Mouse (Mus musculus): ENCODE measurements around the gene Ccdc33.

Gene Ccdc33

DNA sequence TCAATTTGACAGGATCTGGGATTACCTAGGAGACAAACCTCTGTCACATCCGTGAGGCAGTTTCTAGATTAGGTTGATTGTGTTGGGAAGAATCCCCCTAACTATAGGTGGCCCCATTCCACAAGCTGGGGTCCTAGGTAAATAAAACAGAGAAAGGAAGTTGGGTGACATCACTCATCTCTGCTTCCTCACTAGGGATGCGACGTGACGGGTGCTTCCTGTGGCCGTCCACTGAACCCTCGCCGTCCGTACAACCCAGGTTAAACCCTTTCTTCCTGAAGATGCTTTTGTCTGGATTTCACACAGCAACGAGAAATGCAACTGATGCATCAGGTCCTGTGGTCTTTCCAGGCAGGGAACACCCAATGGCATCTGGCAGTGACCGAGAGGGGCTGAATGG is 71.6 kb downstream of the Ccdc33 start:
- DNase-seq (ENCODE audit: low spot score), result no peak

DNA sequence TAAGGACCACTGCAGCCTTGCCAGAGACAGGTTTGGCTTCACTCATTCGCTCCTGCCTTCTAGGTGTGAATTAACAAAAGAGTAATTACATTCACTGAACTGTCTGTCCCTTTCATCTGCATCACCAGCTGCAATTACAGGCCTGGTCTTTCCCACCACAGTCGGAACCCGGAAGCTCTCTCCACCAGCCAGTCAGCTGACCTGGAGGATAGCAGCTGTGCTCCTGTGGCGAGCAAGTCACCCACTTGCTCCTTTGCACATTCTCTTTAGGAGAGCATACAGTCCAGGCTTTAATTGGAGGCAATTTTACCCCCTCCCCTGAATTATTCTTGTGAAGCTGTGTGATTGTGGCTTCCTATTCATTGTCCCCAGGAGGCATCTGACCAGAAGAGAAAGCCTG is 73.0 kb downstream of the Ccdc33 start:
- no peak for DNase-seq (ENCODE audit: low spot score)

DNA sequence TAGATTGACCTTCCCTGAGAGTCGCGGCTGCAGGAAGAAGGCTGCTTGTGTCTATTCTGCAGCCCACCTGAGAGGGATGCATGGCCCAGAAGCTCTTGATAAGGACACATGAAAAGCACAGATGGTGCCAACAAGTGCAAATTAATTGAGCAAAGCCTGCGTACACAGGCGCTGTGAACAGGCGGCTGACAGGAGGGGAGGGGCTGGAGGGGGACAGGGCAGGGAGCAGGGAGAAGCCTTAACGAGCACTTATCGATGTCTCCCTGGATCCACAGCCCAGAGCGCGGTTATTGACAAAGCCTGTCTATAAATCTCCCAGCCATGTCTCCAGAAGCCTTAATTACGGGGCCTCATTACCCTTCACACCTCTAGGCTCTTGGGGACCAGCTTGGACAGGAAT is 73.8 kb downstream of the Ccdc33 start:
- no peak for DNase-seq (ENCODE audit: low spot score)

DNA sequence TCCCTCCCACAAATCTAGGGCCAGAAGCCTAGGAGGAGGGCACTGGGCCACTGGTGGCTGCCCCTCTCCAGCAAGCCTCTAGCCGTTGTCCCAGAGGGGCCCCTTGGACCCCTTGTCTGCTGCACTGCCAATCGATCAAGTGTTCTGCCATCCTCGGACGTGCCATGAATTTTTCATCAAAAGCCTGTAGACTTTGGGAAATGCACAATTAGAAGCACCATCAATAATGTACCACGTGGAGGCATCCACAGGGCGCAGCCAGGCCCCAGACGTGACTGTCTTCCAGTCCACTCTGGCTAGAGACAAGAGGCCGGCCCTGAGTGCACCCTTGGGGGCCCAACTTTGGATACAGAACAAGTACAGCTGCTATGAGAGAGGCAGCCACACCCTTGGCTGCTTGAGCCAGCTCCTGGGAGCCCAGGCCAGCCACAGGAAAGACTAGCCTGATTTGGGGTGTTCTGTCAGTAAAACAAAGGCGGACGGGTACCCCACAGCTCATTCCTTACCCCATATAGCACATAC is 75.1 kb downstream of the Ccdc33 start:
- no peak for DNase-seq (ENCODE audit: low spot score)

DNA sequence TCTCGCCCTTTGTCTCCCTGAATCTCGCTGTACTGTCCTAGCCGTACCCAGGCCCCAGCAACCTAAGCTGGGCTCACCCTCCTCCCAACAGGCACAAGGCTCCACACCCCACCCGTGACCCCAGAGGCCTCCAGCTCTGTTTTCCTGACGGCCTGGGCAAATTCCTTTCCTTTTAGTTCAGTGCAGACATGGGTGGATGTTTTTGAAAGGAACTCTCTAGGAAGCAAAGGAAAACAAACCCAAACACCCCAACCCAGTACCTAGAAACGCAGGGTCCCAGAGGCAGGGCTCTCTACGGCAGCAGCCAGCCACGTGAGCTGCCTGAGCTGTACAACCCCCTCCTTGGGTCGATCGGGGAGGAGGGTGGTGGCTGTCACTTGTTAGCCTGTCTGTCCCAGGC is 76.2 kb downstream of the Ccdc33 start:
- DNase-seq (ENCODE audit: low spot score), result no peak

DNA sequence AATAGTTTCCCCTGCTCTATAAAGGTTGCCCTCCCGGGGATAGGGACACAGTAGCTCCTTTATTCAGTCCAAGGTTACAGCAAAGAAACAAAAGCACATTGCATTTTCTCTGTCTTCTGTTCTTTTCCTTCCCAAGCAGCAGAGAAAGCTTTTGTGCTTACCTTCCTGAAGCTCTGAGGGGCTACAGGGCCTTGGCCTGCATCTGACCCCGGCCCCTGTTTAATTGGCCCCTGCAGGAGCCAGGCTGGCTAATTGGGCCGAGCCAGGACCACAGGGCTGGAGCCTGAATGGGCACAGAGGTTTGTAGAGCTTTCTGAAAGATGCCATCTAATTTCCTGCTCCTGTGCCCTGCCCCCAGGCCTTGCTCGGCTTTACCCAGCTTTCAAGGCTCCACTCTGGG is 77.6 kb downstream of the Ccdc33 start:
- no peak for DNase-seq (ENCODE audit: low spot score)

DNA sequence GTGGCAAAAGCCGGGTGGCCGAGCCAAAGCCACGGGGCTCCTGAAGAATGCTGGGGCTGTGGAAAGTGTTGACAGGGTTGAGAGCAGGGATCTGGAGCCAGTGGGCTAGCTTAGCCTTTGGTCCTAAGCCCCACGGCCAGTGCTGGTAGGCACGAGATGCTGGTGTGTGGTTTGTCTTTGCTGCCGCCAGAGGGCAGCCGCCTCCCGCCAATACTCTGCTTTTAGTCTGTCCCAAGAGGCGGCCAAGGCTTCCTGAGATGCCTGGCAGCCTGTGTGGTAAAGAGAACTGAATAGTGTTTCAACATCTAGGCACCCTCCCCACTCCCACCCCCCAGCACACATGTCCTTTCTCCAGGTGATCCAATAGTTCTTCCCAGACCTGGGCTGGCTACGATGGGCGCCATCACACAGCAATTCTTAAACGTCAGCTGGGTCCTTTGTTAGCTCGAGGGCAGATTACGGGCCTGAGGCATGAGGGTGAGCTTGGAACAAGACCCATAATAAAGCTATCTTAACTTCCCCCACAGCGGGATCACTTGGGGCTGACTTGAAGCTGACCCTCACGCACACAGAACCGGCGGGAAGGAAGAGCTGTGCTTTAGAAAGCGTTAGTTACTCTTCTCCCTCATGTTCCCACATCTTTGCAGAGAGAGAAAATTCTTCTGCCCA is 80.0 kb downstream of the Ccdc33 start:
- peak; percentile 56 for DNase-seq (ENCODE audit: low spot score)

DNA sequence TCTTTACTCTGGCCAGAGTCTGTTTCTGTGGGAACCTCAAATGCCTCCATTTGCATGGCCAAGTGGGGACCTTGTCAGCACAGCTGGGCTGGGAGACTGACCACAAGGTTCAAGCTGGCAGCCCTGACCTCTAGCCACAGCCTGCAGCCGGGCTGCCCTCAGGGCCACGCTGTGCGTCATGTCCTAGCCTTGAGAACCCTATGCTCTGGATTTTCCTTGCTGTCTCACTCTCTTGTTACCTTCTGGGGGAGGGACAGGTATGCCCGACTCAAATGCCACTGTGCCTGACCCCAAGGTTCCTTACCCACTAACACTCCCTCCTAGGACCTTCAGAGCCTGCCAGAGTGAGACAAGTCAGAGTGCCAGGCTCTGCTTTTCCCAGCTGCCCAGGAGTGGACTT is 81.7 kb downstream of the Ccdc33 start:
- peak; percentile 81 for DNase-seq (ENCODE audit: low spot score)

DNA sequence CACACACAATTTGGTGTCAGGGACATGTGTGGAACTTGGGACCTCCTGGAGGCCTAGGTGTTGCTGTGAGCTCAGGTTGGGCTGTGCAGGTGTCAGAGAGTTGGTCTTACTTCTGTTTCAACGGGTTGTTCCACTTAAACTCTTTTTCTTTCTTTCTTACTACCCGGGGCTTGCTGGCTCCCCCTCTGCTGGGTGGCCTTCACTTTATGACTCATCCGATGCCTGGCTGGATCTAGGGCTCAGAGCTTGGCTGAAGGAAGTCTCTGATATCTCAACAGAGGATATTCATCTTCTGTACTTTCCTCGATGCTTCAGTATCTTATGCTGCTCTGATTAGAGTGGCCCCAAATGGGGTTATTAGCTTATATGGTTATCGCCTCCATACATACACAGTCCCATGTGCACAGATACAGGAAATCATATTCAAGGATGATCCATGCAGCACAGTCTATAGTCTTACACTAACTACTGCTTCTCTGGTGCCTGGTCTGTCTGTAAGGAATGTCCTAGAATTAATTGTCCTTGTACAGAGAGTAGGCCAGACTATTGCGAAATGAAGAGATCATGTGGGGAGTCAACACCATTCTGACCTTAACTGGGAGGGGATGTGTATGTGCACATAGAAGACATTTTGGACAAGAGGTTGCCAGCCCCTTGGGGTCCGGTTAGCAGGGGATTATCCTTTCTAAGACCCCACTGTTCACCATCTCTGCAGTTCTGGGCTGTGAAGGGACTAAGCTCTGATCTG is 82.5 kb downstream of the Ccdc33 start:
- DNase-seq (ENCODE audit: low spot score), result peak; percentile 74

DNA sequence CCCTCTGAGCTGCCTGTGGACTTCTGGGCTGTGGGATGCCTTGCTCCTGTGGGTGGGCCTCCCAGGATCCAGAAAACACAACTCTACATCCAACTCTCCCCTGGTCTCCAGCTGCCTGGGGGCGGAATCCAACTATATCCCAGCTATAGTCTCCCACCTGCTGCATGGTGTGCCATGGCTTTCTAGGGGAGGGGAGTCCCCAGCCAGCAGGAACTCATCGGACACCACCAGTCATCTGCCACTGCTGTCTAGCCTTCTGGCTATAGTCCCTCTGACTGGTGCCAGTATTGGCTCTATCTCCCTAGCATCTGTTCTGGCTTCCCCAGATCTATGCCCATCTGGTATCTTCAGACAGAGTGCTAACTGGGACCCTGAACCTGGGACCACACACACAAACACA is 83.1 kb downstream of the Ccdc33 start:
- no peak for DNase-seq (ENCODE audit: low spot score)

DNA sequence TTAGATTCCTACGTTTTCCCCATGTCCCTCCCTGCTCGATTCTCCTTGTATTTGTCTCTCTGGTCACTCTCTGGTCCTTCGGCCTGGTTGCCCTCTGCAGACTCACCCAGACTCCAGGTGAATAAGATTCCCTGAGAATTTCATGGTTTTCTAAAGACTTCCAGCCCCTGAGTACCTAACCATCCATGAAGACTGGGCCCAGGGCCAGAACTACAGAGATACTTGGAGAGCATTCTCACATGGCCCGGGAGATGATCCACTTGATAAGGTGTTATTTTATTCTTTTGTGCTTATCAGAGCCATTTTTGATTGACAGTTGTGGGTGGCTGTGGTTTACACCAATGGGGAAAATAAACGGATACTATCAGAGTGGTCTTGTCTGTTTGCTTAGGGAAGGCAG is 86.7 kb downstream of the Ccdc33 start:
- no peak for DNase-seq (ENCODE audit: low spot score)

DNA sequence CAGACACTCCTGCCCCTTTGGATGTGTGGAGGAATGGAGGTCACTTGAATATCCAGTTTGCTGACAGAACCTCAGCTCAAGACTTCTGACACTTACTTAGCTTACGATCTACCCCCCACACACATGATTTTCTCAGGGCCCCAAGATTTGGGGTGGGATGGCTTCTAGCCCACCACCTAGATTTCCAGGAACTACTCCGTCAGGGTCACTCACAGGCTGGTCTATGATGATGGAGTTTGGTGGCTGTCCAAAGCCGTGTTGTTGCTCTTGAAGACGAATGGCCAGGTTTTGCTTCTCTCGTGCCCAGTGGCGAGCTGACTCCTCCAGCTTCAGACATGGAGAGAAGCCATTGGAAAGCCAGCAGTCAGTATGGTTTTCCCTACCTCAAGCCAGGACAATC is 89.0 kb downstream of the Ccdc33 start:
- no peak for DNase-seq (ENCODE audit: low spot score)

DNA sequence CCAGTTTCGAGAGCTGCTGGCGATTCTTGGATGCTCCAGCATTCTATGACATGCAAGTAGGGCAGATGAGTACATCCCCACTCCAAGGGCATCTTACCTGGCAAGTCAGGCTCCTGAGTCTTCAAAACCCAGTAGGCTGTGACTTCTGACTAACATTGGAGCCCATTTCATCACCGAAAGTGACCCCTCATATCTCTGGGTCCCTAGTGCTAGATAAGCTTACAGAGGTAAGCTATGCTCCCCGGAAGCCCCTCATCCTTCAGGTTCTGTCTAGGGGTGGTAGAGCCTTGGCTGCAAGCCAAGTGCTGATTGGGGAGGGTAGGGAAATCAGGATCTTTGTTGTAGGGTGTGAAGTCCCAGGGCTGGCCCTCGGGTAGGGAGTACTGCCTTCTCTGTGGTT is 89.8 kb downstream of the Ccdc33 start:
- no peak for DNase-seq (ENCODE audit: low spot score)

DNA sequence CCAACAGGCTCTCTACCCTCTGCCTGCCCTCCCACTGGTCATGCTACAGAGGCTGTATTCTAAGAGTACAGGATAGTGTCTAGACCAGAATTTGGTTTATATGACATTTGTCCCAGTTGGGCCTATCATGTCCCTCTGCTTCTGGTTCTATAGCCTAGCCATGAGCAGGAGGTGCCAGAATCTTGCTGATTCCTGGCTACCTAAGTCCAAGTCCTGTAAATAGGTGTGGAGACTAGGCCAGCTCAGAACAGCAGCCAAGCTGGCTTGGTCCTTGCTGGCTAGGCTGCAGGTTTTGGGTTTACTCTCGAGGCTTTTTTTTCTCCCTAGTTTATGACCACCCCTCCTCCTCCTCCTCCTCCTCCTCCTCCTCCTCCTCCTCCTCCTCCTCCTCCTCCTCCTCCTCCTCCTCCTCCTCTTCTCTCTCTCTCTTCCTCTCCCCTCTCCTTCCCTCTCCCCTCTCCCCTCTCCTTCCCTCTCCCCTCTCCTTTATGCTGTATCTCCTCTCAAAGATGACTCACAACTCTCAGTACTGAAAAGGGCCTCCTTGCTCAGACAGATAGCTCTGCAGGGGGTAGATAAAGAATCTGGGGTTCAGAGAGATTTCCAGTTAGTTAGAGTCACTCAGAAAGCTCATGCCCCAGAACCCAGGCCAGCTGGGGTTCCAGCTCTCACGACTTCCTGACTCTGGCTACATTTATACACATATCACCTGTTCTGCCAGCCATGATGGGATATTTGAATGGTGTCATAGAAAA is 91.0 kb downstream of the Ccdc33 start:
- no peak for DNase-seq (ENCODE audit: low spot score)

DNA sequence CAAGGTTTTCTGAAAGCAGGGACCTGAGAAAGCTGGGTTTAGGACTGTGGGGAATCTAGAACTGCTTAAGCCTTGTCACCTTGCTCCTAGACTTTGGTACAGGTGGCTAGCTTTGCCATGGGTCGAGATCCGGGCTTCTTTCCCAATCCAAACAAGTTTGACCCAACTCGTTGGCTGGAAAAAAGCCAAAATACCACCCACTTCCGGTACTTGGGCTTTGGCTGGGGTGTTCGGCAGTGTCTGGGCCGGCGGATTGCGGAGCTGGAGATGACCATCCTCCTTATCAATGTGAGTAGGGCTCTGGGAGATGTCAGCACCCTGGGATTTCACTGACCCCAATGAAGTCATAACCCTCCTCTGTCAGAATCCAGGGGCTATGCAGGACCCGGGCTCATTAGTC is 92.6 kb downstream of the Ccdc33 start:
- no peak for DNase-seq (ENCODE audit: low spot score)

DNA sequence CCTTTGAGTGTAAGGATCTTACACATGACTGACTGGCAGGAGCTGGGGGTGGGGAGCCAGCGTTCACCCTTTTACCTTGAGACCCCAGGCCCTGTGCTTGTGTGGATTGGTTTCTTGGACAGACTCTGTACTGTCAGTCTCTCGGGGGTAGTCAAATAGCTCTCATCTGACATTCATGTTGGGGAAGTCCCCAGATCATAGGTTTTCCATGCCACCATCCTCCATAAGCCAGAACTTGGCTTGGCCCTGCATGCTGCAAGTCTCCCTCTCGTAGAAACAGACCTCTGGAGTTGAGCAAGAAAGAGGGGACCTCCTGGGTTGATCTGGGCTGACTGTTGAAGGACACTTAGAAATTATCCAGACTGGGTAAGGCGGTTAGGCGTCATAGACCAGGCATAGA is 100.2 kb downstream of the Ccdc33 start:
- DNase-seq (ENCODE audit: low spot score), result no peak

DNA sequence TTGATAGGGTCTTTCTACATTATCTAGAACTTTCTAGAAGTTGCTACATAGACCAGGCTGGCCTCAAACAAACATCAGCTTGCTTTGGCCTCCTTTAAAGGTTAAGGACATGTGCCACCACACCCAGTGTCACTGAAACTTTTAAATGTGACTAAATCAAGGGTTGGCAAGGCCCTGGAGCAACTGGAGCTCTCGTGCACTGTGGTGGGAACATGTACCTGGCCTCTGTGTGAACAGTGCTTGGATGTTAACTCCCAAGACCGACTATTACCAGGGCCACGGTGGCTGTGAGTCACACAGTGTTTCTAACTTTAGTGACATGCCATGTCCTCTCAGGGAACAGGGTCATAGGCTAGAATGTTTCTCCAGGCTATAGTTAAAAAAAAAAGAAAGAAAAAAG is 101.7 kb downstream of the Ccdc33 start:
- DNase-seq (ENCODE audit: low spot score), result no peak

DNA sequence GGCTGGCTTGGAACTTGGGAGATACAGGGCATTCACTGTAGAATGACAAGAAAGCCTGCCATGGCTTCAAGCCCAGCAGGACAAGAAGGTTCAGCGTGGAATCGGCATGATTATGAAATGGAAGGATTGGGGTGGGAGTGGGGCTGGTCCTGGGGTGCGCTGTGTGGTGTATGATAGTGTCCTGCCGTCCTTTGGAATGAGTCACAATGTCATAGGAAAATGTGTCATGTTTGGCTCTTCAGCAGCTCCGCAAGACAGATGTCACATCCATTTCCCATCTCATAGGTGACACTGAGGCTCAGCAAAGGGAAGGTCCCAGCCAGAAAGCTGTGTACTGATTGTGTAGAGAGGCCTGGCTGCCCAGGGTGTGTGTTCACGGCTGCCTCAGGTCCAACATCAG is 102.8 kb downstream of the Ccdc33 start:
- no peak for DNase-seq (ENCODE audit: low spot score)

DNA sequence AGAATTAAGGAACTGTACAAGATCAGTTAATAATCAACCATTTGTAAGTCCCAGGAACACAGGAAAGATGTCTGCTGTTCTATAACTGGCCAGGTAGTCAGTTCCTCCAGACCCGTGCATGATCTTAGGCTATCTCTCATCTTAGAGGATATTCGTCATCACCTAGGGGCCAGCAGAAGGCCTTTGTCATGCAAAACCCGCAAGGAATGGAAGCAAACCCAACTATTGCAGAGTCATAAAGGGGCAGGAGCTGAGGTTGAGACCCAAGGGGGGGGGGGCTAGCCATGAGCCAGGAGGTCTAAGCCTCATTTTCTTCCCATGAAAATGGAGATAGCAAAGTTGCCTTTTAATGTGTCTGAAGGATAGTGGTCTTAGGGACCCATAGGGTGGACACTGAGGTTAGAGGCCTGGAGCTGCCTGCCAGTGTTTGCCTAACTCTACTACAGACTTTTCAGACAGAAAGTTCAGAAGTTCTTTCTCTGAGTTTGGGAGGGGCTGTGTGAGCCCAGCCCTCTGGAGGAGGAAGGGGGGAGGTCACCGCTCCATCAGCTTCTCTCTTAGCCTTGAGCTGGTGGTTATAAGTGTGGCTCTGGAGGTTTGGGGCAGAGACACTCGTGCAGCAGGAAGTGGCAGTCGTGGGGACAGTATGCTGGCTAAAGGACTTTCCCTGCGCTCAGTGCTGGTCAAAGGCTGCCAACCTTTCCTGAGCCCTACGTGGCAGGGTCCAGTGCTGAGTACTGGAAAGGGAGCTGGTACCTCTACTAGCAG is 104.0 kb downstream of the Ccdc33 start:
- peak; percentile 75 for DNase-seq (ENCODE audit: low spot score)

DNA sequence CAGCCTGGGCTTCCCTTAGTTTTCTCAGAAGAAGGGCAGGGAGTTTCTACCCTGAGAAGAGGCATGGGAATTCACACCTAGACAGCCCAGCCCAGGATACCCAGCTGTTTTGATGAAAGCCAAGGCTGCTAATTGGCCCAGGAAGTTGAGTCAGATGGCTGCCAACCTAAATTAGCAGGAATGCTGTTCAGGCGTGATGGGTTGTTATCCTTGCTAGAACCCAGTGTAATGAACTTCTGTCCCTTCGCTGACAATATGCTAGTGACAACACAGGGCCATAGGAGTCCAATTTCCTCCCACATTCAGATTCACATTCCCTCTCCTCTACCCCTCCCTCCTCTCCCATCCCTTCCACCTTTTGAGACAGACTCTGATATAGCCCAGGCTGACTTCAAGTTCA is 105.7 kb downstream of the Ccdc33 start:
- DNase-seq (ENCODE audit: low spot score), result no peak

DNA sequence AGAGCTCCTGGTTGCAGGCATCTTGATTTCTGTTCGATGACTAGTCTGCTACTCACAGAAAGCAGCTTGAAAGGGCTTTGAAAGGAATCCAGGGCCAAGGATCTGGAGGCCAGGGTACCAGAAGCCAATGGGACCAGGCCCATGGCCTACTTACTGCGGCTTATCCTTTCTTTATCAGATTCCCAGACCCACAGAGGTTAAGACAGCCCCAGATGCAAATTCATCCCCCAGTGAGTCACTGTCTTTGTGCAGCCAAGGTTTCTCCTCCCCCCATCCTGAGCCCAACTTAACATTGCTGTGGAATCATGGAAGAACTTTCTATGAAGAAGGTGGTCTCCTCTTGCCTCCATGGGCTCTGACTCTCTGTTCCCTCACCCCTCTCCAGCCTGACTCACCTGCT is 106.1 kb downstream of the Ccdc33 start:
- peak; percentile 71 for DNase-seq (ENCODE audit: low spot score)

DNA sequence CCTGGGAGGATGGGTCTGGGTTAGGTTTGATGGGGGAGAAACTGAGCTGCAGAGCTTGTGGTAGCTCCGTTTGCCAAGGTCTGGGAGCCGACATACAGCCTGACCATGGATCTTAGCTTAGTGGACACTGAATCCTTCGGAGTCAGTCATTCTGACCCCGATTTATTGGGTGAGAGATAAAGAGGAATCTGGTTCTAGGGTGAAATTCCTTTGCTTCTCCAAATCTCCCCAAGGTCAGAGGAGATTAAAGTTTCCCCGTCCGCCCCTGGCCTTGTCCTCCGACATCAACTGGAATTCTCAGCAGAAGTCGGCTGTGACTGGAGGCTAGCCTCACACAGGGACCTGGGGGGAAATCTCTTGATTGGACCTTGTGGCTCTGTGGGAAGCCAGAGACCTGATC is 107.1 kb downstream of the Ccdc33 start:
- DNase-seq (ENCODE audit: low spot score), result peak; percentile 77

Data from ovary, adult 18-20 months (tissue).